In the genomic region with DNA sequence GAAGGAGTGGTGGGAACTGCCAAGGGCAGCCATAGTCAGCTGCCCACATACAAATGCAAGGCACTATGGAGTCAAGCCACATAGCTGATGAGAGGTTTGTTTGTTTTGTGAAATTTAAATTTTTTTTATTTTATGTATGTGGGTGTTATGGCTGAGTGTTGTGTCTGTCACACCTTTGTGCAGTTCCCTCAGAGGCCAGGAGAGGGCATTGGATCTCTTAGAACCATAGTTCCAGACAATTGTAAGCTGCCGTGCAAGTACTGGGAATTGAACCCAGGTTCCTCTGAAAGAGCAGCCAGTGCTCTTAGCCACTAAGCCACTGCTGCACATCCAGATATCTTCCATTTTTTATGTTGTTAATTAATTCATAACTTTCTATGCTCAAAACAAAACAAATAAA, we compare ENCODE assay signal across 11 mouse cellular contexts.
DNase-seq lines count a peak whose midpoint lies in the region; ATAC-seq and TF ChIP-seq lines count a peak whose summit lies in the region.
"Had no signal": no experiment of that assay in that cellular context is flagged by ENCODE, and none has a peak within 500 bp of the region (broad histone marks: within the 10 kb centered on the region; RNA-seq: fewer than 3 reads in every experiment).

No protein-coding gene starts in this region.

- no peak overlapping the region for H3K27ac ChIP-seq in kidney, postnatal 0 days
- H3K27ac ChIP-seq in kidney, embryonic 16.5 days (ENCODE audit: low read length) = no peak overlapping the region
- no peak overlapping the region for H3K27ac ChIP-seq in CH12.LX (ENCODE audit: insufficient read depth, low read depth)
- H3K27ac ChIP-seq: hindbrain, embryonic 15.5 days; limb, embryonic 12.5 days had no signal

- no peak for DNase-seq in kidney, postnatal 0 days (ENCODE audit: low spot score)
- DNase-seq in CH12.LX (ENCODE audit: extremely low read depth) (peak; percentile 21), Patski (ENCODE audit: low read depth, low spot score) (no peak)
- no peak for DNase-seq in gastrocnemius, postnatal 10 days
- DNase-seq in heart, postnatal 4 days = no peak
- DNase-seq: adrenal gland, postnatal 25 days; right cerebral cortex, adult 18-20 months had no signal

- ATAC-seq in kidney, postnatal 0 days (replicated peaks; ENCODE audit: low FRiP score, low read depth) = no peak
- ATAC-seq in kidney, embryonic 16.5 days (ENCODE audit: low FRiP score, low TSS enrichment) = no peak
- no peak for ATAC-seq in Patski
- ATAC-seq in megakaryocyte-erythroid progenitor cell, adult 5-6 weeks (replicated peaks; ENCODE audit: low FRiP score, low TSS enrichment, poor library complexity, severe bottlenecking) = peak; percentile 74

- TF ChIP-seq POLR2A in CH12.LX (IDR thresholded peaks at IDR 0.05; ENCODE audit: low read depth, low read length) = no peak

- no peaks in the 10 kb centered on the region for H3K27me3 ChIP-seq in kidney, postnatal 0 days (ENCODE audit: insufficient read depth, low read length)
- H3K27me3 ChIP-seq in kidney, embryonic 16.5 days (ENCODE audit: insufficient read depth, low read length) = no peaks in the 10 kb centered on the region
- H3K27me3 ChIP-seq in CH12.LX (replicated peaks) (no peaks in the 10 kb centered on the region), Patski (no peaks in the 10 kb centered on the region)
- H3K27me3 ChIP-seq: hindbrain, embryonic 15.5 days; limb, embryonic 12.5 days had no signal

- CTCF ChIA-PET in Patski (lab: Charles Lee) = interaction anchor here (0.7 to 1.1 kb wide), 3 partner anchors 22 to 308 kb away, joined by 3 read pairs; no protein-coding TSS in a partner anchor

- peak; percentile 47; the same call in 1 of the 2 replicates for TF ChIP-seq CTCF in kidney, postnatal 0 days (IDR thresholded peaks at IDR 0.05; ENCODE audit: low read depth)
- peak; percentile 24 to 61; a peak in 3 of 4 replicates for TF ChIP-seq CTCF in CH12.LX (conservative IDR thresholded peaks at IDR 0.05 in 1 of 2, IDR thresholded peaks at IDR 0.05 in 1 of 2; ENCODE audit: low read depth in 2 of 2, low read length in 2 of 2)
- TF ChIP-seq CTCF in Patski (IDR thresholded peaks at IDR 0.05) = peak; percentile 69

- 92% methylated on average over 1 of the region's 1 CpGs for WGBS in kidney, postnatal 0 days
- 79% methylated on average over 1 of the region's 1 CpGs for WGBS in kidney, embryonic 16.5 days

- dilution Hi-C loops in CH12.LX (cut with MboI; ENCODE audit: extremely low pct_ligation_motif_present, extremely low pct_unique_long_range_greater_than_20kb, low sequenced_read_pairs) = no loop called here

- no peak overlapping the region for H3K4me2 ChIP-seq in kidney, postnatal 0 days (ENCODE audit: low read length)
- no peak overlapping the region for H3K4me2 ChIP-seq in kidney, embryonic 16.5 days (replicated peaks; ENCODE audit: low read depth, low read length)
- no peak overlapping the region for H3K4me2 ChIP-seq in CH12.LX (ENCODE audit: insufficient read depth, low read depth, poor library complexity, severe bottlenecking)
- H3K4me2 ChIP-seq: hindbrain, embryonic 15.5 days; limb, embryonic 12.5 days had no signal

- POLR2A ChIA-PET in Patski (lab: Charles Lee) = no interaction called here

- H3K79me2 ChIP-seq in CH12.LX (replicated peaks; ENCODE audit: control insufficient read depth, extremely low read depth, insufficient read depth, poor library complexity, severe bottlenecking) = no peaks in the 10 kb centered on the region

- H3K9me3 ChIP-seq in kidney, postnatal 0 days (replicated peaks; ENCODE audit: low read length) = no peaks in the 10 kb centered on the region
- 0 out of 2 replicates have a peak, but pooled peaks cover 3% of the 10 kb centered on the region for H3K9me3 ChIP-seq in kidney, embryonic 16.5 days (ENCODE audit: low read length)
- H3K9me3 ChIP-seq in CH12.LX (replicated peaks; ENCODE audit: low read length) = no peaks in the 10 kb centered on the region
- H3K9me3 ChIP-seq: hindbrain, embryonic 15.5 days had no signal

- no peaks in the 10 kb centered on the region for H3K4me1 ChIP-seq in kidney, postnatal 0 days (replicated peaks; ENCODE audit: insufficient read depth, low read length)
- H3K4me1 ChIP-seq in kidney, embryonic 16.5 days (ENCODE audit: insufficient read depth, low read length) = no peaks in the 10 kb centered on the region
- H3K4me1 ChIP-seq in CH12.LX (ENCODE audit: control insufficient read depth in 1 of 2, insufficient read depth in 2 of 2) = peaks cover 0 to 7% of the 10 kb centered on the region in 2 experiments; a peak in 2 of 4 replicates
- H3K4me1 ChIP-seq: hindbrain, embryonic 15.5 days; limb, embryonic 12.5 days had no signal

- no peak overlapping the region for H3K9ac ChIP-seq in kidney, postnatal 0 days (ENCODE audit: low read depth, low read length)
- no peak overlapping the region for H3K9ac ChIP-seq in kidney, embryonic 16.5 days (replicated peaks; ENCODE audit: low read length)
- no peak overlapping the region for H3K9ac ChIP-seq in CH12.LX (ENCODE audit: insufficient read depth, low read depth)
- H3K9ac ChIP-seq: hindbrain, embryonic 15.5 days; limb, embryonic 12.5 days had no signal

- TF ChIP-seq EP300 in CH12.LX (IDR thresholded peaks at IDR 0.05; ENCODE audit: low read length) = no peak

- TF ChIP-seq RAD21 in CH12.LX (IDR thresholded peaks at IDR 0.05; ENCODE audit: low read depth, low read length) = peak; percentile 46

- H3K36me3 ChIP-seq in kidney, postnatal 0 days (ENCODE audit: insufficient read depth, low read length) = no peaks in the 10 kb centered on the region
- H3K36me3 ChIP-seq in kidney, embryonic 16.5 days (ENCODE audit: insufficient read depth, low read length) = no peaks in the 10 kb centered on the region
- peaks cover 0 to 2% of the 10 kb centered on the region in 2 experiments for H3K36me3 ChIP-seq in CH12.LX (replicated peaks in 1 of 2; ENCODE audit: control insufficient read depth in 1 of 2, insufficient read depth in 1 of 2, low read length in 1 of 2)
- H3K36me3 ChIP-seq: hindbrain, embryonic 15.5 days had no signal

- in situ Hi-C loops in CH12.LX (cut with MboI; ENCODE audit: low pct_ligation_motif_present, low pct_unique_long_range_greater_than_20kb, low sequenced_read_pairs) = no loop called here
- in situ Hi-C loops in Patski (cut with MboI; ENCODE audit: low pct_unique_long_range_greater_than_20kb) = no loop called here

- H3K4me3 ChIP-seq in kidney, postnatal 0 days (replicated peaks; ENCODE audit: low read depth, low read length) = no peak overlapping the region
- H3K4me3 ChIP-seq in kidney, embryonic 16.5 days (ENCODE audit: low read length) = no peak overlapping the region
- no peak overlapping the region for H3K4me3 ChIP-seq in CH12.LX (replicated peaks in 1 of 3; ENCODE audit: low read depth in 2 of 3, low read length in 2 of 3, poor library complexity in 1 of 3)
- H3K4me3 ChIP-seq: hindbrain, embryonic 15.5 days; limb, embryonic 12.5 days had no signal

TF ChIP-seq in CH12.LX, 34 proteins besides CTCF, POLR2A, EP300 and RAD21:
- TF ChIP-seq IRF4 (IDR thresholded peaks at IDR 0.05; ENCODE audit: low read depth, low read length) (no peak), ZC3H11A (IDR thresholded peaks at IDR 0.05; ENCODE audit: low read depth, low read length) (no peak), SMC3 (IDR thresholded peaks at IDR 0.05; ENCODE audit: low read depth, low read length) (peak; percentile 52)
